Mouse (Mus musculus) Patski (cell line): Measurements from ENCODE around the gene Myh1. TPM values are rescaled to one million over a fixed set of nuclear protein-coding genes. Genes with fewer than 3 reads are reported as not detected.

Experiments used
- ATAC-seq: fragments of 100-300 bp; one replicate; pipeline ENCODE4 v1.8.0; 2021
- CTCF ChIA-PET: fragments of 350-600 bp; sonication (Branson Sonifier 250); formaldehyde crosslinking; loops from one replicate; lab custom pipeline; 2022; ENCODE audit warnings: inconsistent platforms; lab: Charles Lee
- POLR2A ChIA-PET: fragments of 350-600 bp; sonication (Branson Sonifier 250); formaldehyde crosslinking; loops from one replicate; lab custom pipeline; 2022; ENCODE audit warnings: antibody characterized with exemption, inconsistent platforms; lab: Charles Lee
- DNase-seq: peaks from one replicate; pipeline ENCODE4 v3.0.0-alpha.2; 2011; ENCODE audit warnings: low read depth, low spot score
- H3K27me3 ChIP-seq: fragments of 371-371 bp; one replicate; pipeline ENCODE4 v1.5.1; 2021
- CTCF ChIP-seq: fragments of 100-300 bp; IDR thresholded peaks from one replicate; pipeline ENCODE4 v1.5.1; 2021
- in situ Hi-C: fragments of 300-500 bp; cut with MboI; formaldehyde crosslinking; loops from 3 replicates; pipeline ENCODE4 v1.11.1; 2018; ENCODE audit warnings: low pct_unique_long_range_greater_than_20kb, mixed read lengths
- polyA plus RNA-seq: library from polyadenylated mRNA; unstranded; gene quantifications from one replicate; pipeline ENCODE4 v1.2.3, GENCODE M21; 2021

Gene Myh1
- polyA plus RNA-seq, 1 experiment from 2014 or later: not detected

DNA sequence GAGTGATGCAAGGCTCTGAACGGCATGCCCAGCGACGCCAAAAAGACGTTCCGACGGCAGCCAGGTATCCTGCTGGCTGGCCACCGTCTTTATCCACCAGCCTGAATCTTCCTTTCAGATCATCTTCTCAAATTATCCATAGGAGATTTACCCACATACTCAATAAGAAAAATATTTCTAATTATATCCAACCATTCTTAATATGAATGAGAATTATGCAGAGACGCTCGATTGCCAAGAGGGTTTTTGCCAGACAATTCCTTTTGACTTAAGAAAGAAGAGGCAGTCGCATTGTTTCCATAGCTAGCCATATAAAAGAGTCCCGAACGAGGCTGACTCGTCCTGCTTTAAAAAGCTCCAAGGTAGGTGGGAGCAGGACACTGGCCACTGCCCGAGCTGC lies 29.1 kb upstream of the Myh1 start, which contains the start of gene Myh2:
Gene Myh2, plus strand, starts transcription at position 301 of the 400 bp plus-strand sequence.
- H3K27me3 ChIP-seq: peaks cover 28% of the 10 kb centered on the region
- in situ Hi-C loops: no loop called here
- TF ChIP-seq CTCF: no peak
- POLR2A ChIA-PET: no interaction called here
- DNase-seq (no peak), ATAC-seq (no peak)
- CTCF ChIA-PET: no interaction called here

GRCm38 (mm10) chr11:67172439-67172838 lies 27.4 kb upstream of the Myh1 start:
- TF ChIP-seq CTCF: no peak
- no peak for ATAC-seq
- DNase-seq: no peak
- H3K27me3 ChIP-seq: peaks cover 28% of the 10 kb centered on the region
- in situ Hi-C loops: no loop called here
- POLR2A ChIA-PET: no interaction called here
- CTCF ChIA-PET: no interaction called here

- peaks cover 18% of the 10 kb centered on the region for H3K27me3 ChIP-seq
- POLR2A ChIA-PET: no interaction called here
- no peak for DNase-seq
- CTCF ChIA-PET: no interaction called here
- in situ Hi-C loops: no loop called here
- no peak for ATAC-seq
- no peak for TF ChIP-seq CTCF
These were observed 23.5 kb upstream of the Myh1 start for GRCm38 (mm10) chr11:67176376-67176775.

DNA sequence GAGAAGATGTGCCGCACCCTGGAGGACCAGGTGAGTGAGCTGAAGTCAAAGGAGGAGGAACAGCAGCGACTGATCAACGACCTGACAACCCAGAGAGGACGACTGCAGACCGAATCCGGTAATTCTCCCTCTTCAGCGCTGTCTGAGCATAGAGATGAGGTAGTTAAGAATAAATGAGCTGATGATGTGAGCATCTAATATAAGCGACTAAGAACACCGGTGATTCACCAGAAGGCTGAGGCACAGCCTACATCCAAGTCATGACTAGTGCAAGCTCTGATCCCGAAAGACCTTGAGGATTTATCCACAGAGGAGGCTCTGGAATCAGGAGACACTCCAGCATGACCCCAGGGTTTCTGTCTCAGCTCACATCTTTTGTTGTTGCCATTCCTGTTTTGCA lies 9.5 kb upstream of the Myh1 start:
- in situ Hi-C loops: no loop called here
- ChIA-PET POLR2A (no interaction called here), CTCF (no interaction called here)
- no peak for TF ChIP-seq CTCF
- DNase-seq: no peak
- no peak for ATAC-seq
- peaks cover 30% of the 10 kb centered on the region for H3K27me3 ChIP-seq

GRCm38 (mm10) chr11:67190814-67191213 lies 9.0 kb upstream of the Myh1 start:
- in situ Hi-C loops: no loop called here
- CTCF ChIA-PET: no interaction called here
- H3K27me3 ChIP-seq: peaks cover 33% of the 10 kb centered on the region
- no peak for DNase-seq
- no peak for ATAC-seq
- no peak for TF ChIP-seq CTCF
- POLR2A ChIA-PET: no interaction called here

DNA sequence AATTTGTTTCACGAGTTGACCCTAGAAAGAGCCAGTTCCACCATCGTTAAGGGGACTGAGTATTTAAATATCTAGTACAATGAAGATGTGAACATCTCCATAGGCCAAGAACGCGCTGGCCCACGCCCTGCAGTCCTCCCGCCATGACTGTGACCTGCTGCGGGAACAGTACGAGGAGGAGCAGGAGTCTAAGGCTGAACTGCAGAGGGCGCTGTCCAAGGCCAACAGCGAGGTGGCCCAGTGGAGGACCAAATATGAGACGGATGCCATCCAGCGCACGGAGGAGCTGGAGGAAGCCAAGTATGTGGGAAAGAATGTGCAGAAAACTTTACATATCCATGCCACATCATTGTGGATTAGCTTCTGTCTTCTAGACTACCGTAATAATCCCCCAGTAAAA lies 8.4 kb upstream of the Myh1 start:
- ATAC-seq (no peak), DNase-seq (no peak)
- in situ Hi-C loops: no loop called here
- TF ChIP-seq CTCF: no peak
- ChIA-PET CTCF (no interaction called here), POLR2A (no interaction called here)
- peaks cover 33% of the 10 kb centered on the region for H3K27me3 ChIP-seq

DNA sequence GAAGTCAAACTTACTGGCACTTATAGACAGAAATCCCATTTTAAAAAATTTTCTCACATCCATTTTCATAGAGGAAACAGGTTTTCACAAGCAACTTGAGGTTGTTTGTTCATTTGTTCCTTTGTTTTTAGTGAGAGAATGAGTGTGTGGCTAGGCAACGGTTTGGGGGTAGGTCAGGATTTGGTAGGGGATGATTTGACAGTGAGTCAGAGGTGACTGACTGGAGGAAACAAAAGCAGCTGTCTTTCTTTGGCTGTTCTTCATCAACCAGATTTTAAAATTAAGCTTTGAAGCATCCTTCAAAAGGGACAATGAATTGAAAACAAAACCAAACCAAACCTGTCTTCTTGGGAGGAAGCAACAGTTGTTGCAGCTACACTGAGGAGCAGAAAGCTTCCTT lies 531 bp upstream of the Myh1 start:
- in situ Hi-C loops: no loop called here
- no peak for ATAC-seq
- H3K27me3 ChIP-seq: peaks cover 30% of the 10 kb centered on the region
- POLR2A ChIA-PET: no interaction called here
- CTCF ChIA-PET: no interaction called here
- TF ChIP-seq CTCF: no peak
- DNase-seq: no peak

DNA sequence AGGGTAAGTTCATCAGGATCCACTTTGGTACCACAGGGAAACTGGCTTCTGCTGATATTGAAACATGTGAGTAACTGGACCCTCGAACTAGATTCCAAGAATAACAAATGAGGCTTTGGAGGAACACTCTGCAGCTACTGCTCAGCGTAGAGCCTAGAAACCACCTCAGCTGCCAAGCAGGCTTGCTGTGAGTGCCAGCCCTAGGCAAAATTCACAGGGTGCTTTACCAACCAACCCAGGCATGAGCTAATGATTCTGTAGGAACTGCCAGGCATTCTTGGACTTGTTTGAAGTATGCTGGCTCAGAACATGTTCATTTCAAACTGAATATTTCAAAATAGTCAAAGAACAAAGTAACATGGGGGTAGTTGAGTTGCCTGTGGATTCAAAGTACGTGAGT lies 4.9 kb downstream of the Myh1 start:
- in situ Hi-C loops: no loop called here

DNA sequence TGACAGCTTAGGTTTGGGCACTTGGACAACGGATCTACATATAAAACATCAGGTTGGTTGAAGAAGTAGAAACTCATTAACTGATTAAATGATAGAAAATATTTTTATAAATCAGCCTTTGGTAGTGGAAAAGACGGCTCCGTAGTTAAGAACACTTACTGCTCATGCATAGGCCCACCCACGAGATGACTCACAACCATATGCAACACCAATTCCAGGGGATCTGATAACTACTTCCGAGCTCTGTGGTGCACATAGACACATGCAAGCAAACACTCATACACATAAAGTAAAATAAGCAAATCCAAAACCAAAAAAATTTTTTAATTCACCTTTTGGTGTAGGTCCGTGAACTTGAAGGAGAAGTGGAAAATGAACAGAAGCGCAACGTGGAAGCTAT lies 22.0 kb downstream of the Myh1 start:
- DNase-seq: no peak
- ChIA-PET CTCF (no interaction called here), POLR2A (no interaction called here)
- no peak for ATAC-seq
- no peak for TF ChIP-seq CTCF
- in situ Hi-C loops: no loop called here
- peaks cover 12% of the 10 kb centered on the region for H3K27me3 ChIP-seq

More for the DNA sequence above, 4.9 kb downstream of the Myh1 start:
- H3K27me3 ChIP-seq: peaks cover 14% of the 10 kb centered on the region
- POLR2A ChIA-PET: no interaction called here
- DNase-seq: no peak
- no peak for TF ChIP-seq CTCF
- CTCF ChIA-PET: interaction anchor here (1.6 kb wide), 1 partner anchor 10 kb away, joined by 3 read pairs; no protein-coding TSS in a partner anchor
- ATAC-seq: no peak

DNA sequence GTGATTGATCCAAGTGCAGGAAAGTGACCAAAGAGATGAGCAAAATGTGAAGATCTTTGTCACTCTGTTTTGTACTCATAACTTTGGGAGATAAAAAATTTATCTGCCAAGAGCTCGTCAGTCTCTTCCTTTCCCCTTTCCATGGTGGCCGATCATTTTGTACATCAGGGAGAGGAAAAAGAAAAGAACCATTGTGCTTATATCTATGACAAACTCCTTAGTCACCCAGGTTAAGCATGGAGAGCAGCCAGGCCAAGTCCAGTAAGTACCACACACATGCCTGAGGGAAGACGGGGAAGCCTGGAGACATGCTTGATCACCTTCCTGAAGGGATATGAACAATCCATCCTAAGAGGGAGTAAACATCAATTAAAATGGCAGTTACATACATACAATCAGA lies 24.6 kb downstream of the Myh1 start:
- no peak for DNase-seq
- no peak for ATAC-seq
- ChIA-PET CTCF (interaction anchor here (1.4 kb wide), 1 partner anchor 16 kb away, joined by 3 read pairs; no protein-coding TSS in a partner anchor), POLR2A (no interaction called here)
- in situ Hi-C loops: no loop called here
- H3K27me3 ChIP-seq: peaks cover 3% of the 10 kb centered on the region
- TF ChIP-seq CTCF: no peak

- no peak for ATAC-seq
- no peak for DNase-seq
- in situ Hi-C loops: no loop called here
- peaks cover 21% of the 10 kb centered on the region for H3K27me3 ChIP-seq
- ChIA-PET CTCF (no interaction called here), POLR2A (no interaction called here)
- TF ChIP-seq CTCF: no peak
These were observed 28.9 kb downstream of the Myh1 start for GRCm38 (mm10) chr11:67228731-67229130.

GRCm38 (mm10) chr11:67229166-67229565 lies 29.3 kb downstream of the Myh1 start:
- no peak for TF ChIP-seq CTCF
- in situ Hi-C loops: no loop called here
- DNase-seq: no peak

More at GRCm38 (mm10) chr11:67229166-67229565, 29.3 kb downstream of the Myh1 start:
- POLR2A ChIA-PET: no interaction called here
- CTCF ChIA-PET: no interaction called here
- ATAC-seq: no peak
- peaks cover 21% of the 10 kb centered on the region for H3K27me3 ChIP-seq
